Mouse (Mus musculus) thymus, postnatal 25 days (tissue): ENCODE measurements around the gene Olfr393.

Experiments
- DNase-seq: peaks from one replicate; pipeline ENCODE4 v3.0.0; 2022

Olfr393 gene

DNA sequence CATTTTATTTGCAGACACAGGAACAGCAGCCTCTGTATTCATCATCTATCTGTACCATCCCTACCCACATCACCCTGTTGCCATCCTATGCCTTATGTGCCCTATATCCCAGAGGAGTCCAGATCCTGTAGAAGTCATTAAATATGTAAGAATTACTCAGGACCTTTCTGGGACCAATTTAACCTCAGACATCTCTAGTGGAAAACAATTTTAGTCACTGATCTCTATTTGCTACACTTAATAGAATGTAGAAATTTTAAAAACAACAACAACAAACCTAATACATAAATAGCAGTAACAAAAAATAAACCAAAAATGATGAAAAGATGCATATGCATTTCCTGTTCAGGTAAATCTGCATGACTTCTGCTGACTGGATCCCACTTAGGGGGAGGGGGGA, at the start of gene Olfr393:
TSS of gene Olfr393 (minus strand) at position 101 of the 400 bp plus-strand sequence.
- DNase-seq: no peak

DNA sequence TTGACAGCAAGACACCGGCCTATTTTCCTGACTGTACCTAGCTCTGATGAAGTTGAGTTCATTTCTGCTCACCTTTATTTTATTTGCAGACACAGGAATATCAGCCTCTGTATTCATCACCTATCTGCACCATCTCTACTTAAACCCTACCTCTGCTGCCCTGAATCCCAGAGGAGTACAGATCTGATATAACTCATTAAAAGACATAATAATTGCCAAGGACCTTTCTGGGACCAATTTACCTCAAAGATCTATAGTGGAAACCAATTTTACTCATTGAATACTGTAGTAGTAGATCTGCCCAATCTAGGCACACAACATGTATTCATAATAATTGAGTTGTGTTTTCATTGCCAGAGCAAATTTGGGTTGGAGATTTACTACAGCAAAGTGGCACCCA, 39.4 kb upstream of the Olfr393 start, which contains the start of gene Olfr394:
TSS of gene Olfr394 (minus strand) at position 101 of the 400 bp plus-strand sequence.
- no peak for DNase-seq

DNA sequence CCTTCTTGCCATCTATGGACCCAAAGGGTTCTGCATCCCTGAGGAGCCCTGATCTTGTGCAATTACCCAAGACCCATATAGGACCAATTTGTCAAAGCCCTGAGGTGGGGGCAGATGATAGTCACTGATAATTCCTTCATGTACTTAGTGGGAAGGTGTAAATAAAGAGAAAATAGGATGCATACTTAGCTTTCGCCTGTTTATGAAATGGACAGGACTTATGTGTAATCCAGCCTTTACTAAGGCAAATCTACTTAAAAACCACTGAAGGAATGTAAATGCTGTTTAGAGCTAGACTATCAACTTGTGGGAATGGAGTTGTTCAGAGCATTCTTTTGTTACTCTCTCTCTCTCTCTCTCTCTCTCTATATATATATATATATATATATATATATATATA, 34.3 kb downstream of the Olfr393 start, which contains the start of gene Olfr392:
TSS of gene Olfr392 (minus strand) at position 101 of the 400 bp plus-strand sequence.
- DNase-seq: no peak

GRCm38 (mm10) chr11:73802952-73803351, 48.3 kb downstream of the Olfr393 start, which contains the start of gene Olfr391-ps:
Gene Olfr391-ps (minus strand): TSS chr11:73803052.
- no peak for DNase-seq
